In the genomic region with DNA sequence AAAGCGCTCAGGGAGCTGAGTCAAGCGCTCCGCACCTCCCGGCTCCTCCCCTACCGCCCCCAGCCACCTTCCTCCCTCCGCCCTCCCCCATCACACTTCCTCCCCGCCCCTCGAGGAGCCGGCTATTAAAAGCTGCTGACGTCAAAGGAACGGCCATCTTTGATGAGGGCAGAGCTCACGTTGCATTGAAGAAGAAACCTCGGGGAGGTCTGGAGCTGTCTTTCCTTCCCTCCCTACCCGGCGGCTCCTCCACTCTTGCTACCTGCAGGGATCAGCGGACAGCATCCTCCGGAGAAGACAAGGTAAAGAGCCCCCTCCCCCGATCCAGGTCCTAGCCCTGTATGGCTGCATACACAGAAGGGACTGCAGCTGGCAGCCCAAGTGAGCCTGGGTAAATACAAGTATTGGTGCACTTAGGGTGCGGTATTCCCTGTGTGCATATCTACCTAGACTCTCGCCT, we compare ENCODE assay signal across 8 mouse cellular contexts. TPM values are rescaled to one million over a fixed set of nuclear protein-coding genes. Genes with fewer than 3 reads are reported as not detected.
DNase-seq lines count a peak whose midpoint lies in the region; ATAC-seq lines count a peak whose summit lies in the region.

Gene Snap25, plus strand, starts transcription at position 155 of the 460 bp plus-strand sequence.

- H3K9ac ChIP-seq in limb, embryonic 15.5 days, result no peak within 1 kb of the TSS

- no peaks in the 10 kb centered on the region for H3K9me3 ChIP-seq in embryonic facial prominence, embryonic 10.5 days
- no peaks in the 10 kb centered on the region for H3K9me3 ChIP-seq in limb, embryonic 15.5 days

- DNase-seq in ES-CJ7 (ENCODE audit: low read depth, low spot score), result peak; percentile 88
- DNase-seq in adrenal gland, adult 2 months, result peak; percentile 21
- peak; percentile 86 for DNase-seq in embryonic facial prominence, embryonic 10.5 days (ENCODE audit: low spot score)
- DNase-seq in hindlimb bud, embryonic 11.5 days (ENCODE audit: extremely low spot score, low read depth, low spot score), result peak; percentile 53
- peak; percentile 81 for DNase-seq in right cerebral cortex, postnatal 4 days
- DNase-seq in lung, postnatal 25 days (ENCODE audit: low spot score), result no peak
- no peak for DNase-seq in gastrocnemius, postnatal 25 days

- ATAC-seq in limb, embryonic 15.5 days (ENCODE audit: insufficient number of reproducible peaks, low FRiP score, low TSS enrichment, low read depth), result no peak

- H3K36me3 ChIP-seq in embryonic facial prominence, embryonic 10.5 days (replicated peaks), result no peaks in the 10 kb centered on the region
- no peaks in the 10 kb centered on the region for H3K36me3 ChIP-seq in limb, embryonic 15.5 days

- peak within 1 kb of the TSS; percentile 44 for H3K4me2 ChIP-seq in limb, embryonic 15.5 days

- peak within 1 kb of the TSS; percentile 58 for H3K4me3 ChIP-seq in embryonic facial prominence, embryonic 10.5 days
- peak within 1 kb of the TSS; percentile 25 for H3K4me3 ChIP-seq in limb, embryonic 15.5 days

- H3K4me1 ChIP-seq in embryonic facial prominence, embryonic 10.5 days, result peaks cover 25% of the 10 kb centered on the region
- H3K4me1 ChIP-seq in limb, embryonic 15.5 days, result peaks cover 15% of the 10 kb centered on the region

- peaks cover 14% of the 10 kb centered on the region for H3K27me3 ChIP-seq in embryonic facial prominence, embryonic 10.5 days (replicated peaks; ENCODE audit: low read depth, poor library complexity, severe bottlenecking)
- peaks cover 18% of the 10 kb centered on the region for H3K27me3 ChIP-seq in limb, embryonic 15.5 days

- no peak within 1 kb of the TSS for H3K27ac ChIP-seq in embryonic facial prominence, embryonic 10.5 days (replicated peaks)
- H3K27ac ChIP-seq in limb, embryonic 15.5 days, result no peak within 1 kb of the TSS

- under 1% methylated on average over 20 of the region's 20 CpGs for WGBS in embryonic facial prominence, embryonic 10.5 days
- under 1% methylated on average over 20 of the region's 20 CpGs for WGBS in limb, embryonic 15.5 days

RNA-seq across cellular contexts. Expression of gene Snap25, which starts in this region (rescaled TPM):
- 10 to 100 TPM; 27.5 to 53.2 TPM for total RNA-seq in adrenal gland, adult 2 months (2021)
- polyA plus RNA-seq in adrenal gland, adult 2 months (2012; rRNA removed), result 9.4 and 11.3 TPM in 2 replicates
- polyA plus RNA-seq in embryonic facial prominence, embryonic 10.5 days (2016; fragmentation: Nextera tagmentation; extraction: Ambion mirVana), result 12.5 and 14.7 TPM in 2 replicates
- polyA plus RNA-seq in limb, embryonic 15.5 days (2015; fragmentation: Nextera tagmentation; extraction: Ambion mirVana), result 0.41 and 0.65 TPM in 2 replicates
- total RNA-seq in gastrocnemius, postnatal 25 days (2021), result under 1 TPM in 1 of 2 experiments, not detected in 1; 0.16 TPM

Comparison
In these comparisons a context has a peak if more than half of its experiments do, and no peak if none do; other contexts are left out.
1. RNA of gene Snap25 (total RNA-seq): 27.5 to 53.2 TPM in adrenal gland, adult 2 months; 0.16 TPM in gastrocnemius, postnatal 25 days; every median in the first group is over 10 times any median in the second.
2. DNase-seq: peak in ES-CJ7 (single experiment), adrenal gland, adult 2 months (single experiment), embryonic facial prominence, embryonic 10.5 days (single experiment), hindlimb bud, embryonic 11.5 days (single experiment) and right cerebral cortex, postnatal 4 days (single experiment); none in lung, postnatal 25 days (single experiment) and gastrocnemius, postnatal 25 days (single experiment).